Mouse (Mus musculus) thymus, postnatal 4 days (tissue): ENCODE results near the gene Gins2.

Experiments used
- DNase-seq: peaks from one replicate; pipeline ENCODE4 v3.0.0; 2021

Gins2 gene

GRCm38 (mm10) chr8:120588908-120589771 lies at the start of gene Gins2:
TSS of gene Gins2 (minus strand) at chr8:120589304.
- DNase-seq = peak; percentile 98

GRCm38 (mm10) chr8:120634329-120634839 lies 45.3 kb upstream of the Gins2 start:
- DNase-seq = peak; percentile 80

DNA sequence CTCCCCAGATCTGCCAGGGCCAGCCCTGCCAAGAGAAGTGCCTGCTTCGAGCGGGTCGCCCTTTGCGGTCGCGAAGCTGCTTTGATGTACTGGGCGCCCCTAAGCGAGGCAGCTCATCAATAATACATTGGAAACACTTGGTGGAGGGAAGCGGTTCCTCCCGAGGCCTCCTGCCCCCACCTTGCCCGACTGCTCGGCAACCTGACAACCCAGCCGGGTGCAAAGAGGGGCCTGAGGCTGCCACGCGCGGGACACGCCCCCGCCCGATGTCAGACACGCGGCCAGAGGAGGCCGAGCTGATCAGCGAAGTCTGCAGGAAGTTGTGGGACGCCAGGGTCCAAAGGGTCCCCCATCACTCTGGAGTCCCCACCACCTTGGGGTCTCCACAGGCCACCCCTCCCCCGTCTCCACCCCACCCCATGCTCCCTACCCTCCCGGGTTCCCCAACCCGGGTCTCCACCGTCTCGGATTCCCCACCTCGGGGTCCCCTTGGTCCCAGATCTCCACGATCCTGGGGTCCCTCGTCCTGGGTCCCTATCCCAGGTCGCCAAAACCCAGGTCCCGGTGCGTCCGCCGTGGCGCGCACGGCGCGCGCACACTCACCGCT lies 44.7 kb upstream of the Gins2 start:
- peak; percentile 51 for DNase-seq

DNA sequence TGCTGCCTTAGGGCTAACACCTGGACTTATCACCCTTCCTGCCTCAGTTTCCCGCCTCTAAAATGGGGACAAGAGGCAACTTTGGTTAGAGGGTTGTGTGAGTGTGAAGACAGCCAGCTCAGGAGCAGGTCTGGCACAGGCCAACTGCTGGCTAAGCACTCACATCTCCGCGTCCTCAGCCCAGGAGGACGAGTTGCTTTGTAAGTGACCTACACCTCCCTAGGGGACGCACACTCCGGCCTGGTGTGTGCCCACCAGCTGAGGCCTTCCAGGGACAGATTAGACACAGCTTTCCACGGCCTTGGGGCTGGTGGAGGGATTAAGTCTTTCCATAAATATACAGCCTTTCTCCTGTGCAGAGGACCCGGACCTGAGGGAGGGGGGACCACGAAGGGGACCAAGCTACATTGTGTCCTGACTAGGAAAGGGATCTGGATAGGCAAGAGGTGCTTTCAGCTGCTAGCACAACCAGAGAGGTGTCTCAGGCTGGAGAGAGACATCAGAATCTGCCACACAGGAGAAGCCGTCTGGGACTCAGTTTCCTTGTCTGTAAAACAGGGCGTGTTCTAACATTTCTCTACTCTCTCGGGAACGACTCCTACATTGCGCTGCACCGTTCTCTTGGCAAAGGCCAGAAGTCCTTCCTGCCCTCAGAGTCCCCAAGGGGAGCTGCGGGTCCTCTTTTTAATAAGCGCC lies 44.0 kb upstream of the Gins2 start:
- DNase-seq = no peak

DNA sequence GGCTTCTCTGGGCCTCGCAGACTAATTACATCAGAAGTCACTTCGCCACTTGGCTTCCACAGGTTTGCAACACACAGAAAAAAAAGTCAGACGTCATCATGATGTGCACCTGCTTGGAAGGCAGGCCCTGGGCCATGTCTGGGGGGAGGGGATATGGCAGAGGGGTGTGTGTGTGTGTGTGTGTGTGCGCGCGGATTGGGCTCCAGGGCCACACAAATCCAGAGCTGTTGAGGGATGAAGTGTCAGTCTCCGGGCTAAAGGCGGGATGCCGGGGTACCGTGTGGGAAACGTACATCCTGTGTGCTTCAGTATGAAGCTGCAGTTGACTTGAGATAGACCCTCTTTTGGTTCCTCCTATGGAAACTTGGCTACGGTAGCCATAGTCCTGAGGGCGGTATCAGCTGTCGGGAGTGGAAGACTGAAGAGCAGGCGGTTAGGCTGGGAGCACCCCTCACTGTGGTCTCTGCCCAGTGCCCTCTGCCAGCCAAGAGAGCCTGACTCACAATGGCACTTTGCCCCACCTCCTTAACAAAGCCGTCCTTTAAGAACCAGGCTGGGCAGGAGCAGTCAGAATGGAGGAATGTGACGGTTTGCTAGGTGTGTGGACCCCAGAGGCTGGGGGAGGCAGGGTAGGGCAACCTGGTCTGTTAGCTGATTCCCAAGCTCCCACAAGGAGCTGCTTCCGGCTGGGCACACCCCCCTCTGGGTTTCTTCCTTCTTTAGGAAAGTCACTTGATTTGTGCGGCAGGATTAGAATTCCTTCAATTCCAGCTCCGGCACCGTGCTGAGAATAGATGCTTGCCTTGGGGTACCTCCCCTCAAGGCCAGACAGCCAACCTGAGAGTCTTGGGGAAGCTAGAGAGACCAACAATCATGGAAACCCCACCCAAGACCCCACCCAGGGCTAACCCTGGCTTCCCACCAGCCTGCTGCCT lies 42.6 kb upstream of the Gins2 start:
- no peak for DNase-seq

DNA sequence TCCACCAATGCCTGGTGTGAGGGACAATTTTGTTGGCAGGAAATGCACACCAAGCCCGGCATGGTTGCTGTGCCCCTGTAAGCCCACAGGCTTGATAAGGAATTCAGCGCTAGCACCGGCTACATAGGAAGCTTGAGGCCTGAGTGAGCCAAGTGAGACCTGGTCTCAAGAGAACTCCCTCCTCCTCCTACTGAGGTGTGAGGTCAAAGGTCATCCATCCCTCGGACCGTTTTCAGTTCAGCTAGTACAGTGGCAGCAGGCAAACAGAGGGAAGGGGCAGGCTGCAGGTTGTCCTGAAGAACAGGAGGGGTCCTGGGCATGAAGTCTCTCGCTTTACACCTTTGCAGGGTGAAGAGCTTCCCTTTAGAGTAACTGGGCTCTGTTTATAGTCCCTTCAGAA lies 41.7 kb upstream of the Gins2 start:
- DNase-seq = no peak

DNA sequence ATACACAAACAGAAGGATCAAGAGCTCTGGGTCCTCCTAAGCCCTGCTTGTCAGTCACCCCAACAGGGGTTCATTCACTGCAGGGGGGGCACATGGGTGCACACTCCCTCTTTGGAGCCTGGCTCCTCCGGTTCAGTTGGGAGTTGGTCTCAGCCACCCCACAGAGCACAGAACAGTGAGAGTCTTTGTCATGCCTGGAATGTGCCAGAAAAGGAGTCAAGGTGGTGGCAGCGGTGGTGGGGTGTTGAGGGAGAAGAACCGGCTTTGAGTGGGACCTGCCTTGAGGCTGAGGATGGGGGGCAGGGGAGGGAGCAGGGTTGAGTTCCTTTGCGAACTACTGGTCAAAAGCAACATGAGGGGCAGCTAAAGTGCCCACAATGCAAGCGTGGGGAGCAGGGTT lies 40.9 kb upstream of the Gins2 start:
- DNase-seq = no peak

DNA sequence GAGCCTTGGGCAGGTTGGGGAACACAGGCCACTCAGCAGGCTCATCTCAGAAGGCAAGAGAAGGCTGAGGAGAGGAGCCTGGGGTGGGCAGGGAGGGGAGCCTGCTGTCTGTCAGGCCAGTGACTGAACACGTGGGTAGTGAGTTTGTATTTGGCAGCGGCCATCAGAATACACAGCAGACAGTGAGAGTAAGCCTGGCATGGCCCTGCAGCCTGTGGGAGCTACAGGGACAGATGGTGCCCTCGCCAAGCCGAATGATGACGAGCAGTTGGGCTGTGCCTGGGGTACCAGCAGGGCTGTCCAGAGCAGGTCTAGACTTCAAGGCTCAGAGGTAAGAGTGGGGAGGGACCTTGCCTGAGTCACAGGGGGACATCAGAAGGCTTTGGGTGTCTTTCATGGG lies 38.2 kb upstream of the Gins2 start:
- no peak for DNase-seq

GRCm38 (mm10) chr8:120626461-120626860 lies 37.4 kb upstream of the Gins2 start:
- no peak for DNase-seq

DNA sequence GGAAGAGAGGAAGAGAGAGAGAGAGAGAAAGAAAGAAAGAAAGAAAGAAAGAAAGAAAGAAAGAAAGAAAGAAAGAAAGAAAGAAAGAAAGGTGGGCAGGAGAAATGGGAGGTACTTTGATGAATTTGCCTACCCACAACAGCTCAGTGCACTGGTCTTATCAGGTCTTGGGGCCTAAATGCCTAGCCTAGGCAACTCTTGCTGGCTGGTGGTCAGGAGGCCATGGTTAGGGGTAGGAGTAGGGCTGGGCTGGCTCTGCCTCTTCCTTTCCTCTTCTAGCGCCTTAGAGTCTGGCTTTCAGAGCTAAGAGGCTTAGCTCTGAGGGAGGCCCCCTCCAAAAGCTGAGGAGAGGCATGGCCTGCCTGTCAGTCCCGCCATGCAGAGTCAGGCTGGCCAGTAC lies 34.5 kb upstream of the Gins2 start:
- DNase-seq = no peak

GRCm38 (mm10) chr8:120622161-120622560 lies 33.1 kb upstream of the Gins2 start:
- no peak for DNase-seq

DNA sequence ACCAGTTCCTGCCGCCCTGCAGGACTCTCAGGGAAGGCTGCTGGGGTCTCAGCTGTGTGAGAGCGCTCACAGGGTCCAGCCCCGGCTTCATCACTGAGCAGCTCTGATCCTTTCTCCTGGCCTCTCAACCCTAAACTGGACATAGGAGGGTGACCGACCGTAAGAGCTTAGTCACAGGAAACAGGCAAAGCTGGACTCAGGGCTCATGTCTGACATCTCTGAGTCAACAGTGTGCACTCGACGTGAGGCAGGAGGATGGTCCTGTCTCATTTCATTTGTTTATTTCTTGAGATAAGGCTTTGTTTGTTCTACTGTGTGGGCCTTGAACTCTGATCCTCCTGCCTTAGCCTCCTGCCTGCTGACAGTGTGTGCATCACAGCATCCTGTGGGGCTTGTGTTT lies 31.3 kb upstream of the Gins2 start:
- no peak for DNase-seq

- DNase-seq = no peak
Measured at GRCm38 (mm10) chr8:120619235-120620180, 30.4 kb upstream of the Gins2 start.

GRCm38 (mm10) chr8:120618110-120618509 lies 29.0 kb upstream of the Gins2 start:
- DNase-seq = peak; percentile 86

- no peak for DNase-seq
Measured at GRCm38 (mm10) chr8:120616663-120617626, 27.8 kb upstream of the Gins2 start.

DNA sequence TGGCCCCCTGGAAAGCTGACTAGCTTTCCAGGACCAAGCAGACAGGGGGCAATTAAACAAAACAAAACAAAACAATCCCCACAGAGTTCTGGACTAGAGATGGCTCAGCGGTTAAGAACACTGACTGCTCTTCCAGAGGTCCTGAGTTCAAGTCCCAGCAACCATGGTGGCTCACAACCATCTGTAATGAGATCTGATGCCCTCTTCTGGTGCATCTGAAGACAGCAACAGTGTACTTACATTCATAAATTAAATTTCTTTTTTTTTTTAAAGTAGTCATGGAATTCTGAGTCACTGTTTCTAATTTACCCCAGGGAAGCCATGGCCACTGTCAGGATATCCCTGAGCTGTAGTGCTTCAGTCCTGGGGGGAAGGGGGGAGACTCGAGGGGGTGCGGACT lies 25.4 kb upstream of the Gins2 start:
- no peak for DNase-seq

GRCm38 (mm10) chr8:120610824-120611223 lies 21.7 kb upstream of the Gins2 start:
- DNase-seq = no peak

DNA sequence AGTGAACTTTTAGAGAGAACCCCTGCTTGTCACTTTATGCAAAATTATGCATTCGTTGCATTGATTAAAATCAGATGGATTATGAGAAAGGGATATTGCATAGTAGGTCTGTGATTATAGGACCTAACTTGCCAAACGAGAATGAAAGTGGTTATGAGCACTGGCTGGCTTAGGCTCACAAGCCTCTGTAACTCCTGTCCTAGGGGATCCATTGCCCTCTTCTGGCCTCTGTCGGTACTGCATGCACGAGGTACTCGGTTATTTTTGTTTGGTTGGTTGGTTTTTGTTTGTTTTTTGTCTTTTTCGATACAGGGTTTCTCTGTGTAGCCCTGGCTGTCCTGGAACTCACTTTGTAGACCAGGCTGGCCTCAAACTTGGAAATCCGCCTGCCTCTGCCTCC lies 18.8 kb upstream of the Gins2 start:
- peak; percentile 92 for DNase-seq

GRCm38 (mm10) chr8:120607460-120607859 lies 18.4 kb upstream of the Gins2 start:
- no peak for DNase-seq

- no peak for DNase-seq
Measured at GRCm38 (mm10) chr8:120602672-120603071, 13.6 kb upstream of the Gins2 start.
